In the genomic region with DNA sequence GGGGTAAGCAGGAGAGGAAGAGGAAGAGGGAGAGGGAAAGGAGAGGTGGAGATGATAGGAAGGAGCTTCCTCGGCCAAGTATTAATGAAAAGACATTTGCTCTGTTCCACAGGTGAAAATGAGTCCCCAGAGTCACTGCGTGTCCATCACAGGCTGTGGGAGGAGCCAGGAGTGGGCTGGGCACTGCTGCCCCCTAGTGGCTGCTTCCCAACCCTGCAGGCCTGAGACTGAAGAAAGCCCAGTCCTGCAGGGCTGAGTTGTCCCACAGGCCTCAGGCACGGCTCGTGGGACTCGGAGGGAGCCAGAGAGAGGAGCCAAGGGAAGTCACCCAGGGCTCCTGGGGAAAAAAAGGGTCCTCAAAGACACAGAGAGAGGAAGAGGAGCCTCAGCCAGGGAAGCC, we compare ENCODE assay signal across 9 mouse cellular contexts. TPM values are rescaled to one million over a fixed set of nuclear protein-coding genes. Genes with fewer than 3 reads are reported as not detected.
DNase-seq lines count a peak whose midpoint lies in the region; ATAC-seq and TF ChIP-seq lines count a peak whose summit lies in the region.
"Had no signal": no experiment of that assay in that cellular context is flagged by ENCODE, and none has a peak within 500 bp of the region (broad histone marks: within the 10 kb centered on the region; RNA-seq: fewer than 3 reads in every experiment).

No protein-coding gene starts in this region.

- H3K4me2 ChIP-seq in forebrain, embryonic 13.5 days, result no peak overlapping the region
- H3K4me2 ChIP-seq in forebrain, embryonic 15.5 days (replicated peaks), result no peak overlapping the region
- H3K4me2 ChIP-seq: hindbrain, embryonic 15.5 days had no signal

- no peak overlapping the region for H3K4me3 ChIP-seq in forebrain, embryonic 13.5 days
- H3K4me3 ChIP-seq in forebrain, embryonic 15.5 days, result no peak overlapping the region
- H3K4me3 ChIP-seq in C2C12 (ENCODE audit: insufficient read depth, poor library complexity, severe bottlenecking), result no peak overlapping the region
- H3K4me3 ChIP-seq in small intestine, adult 2 months (ENCODE audit: low read depth, low read length), result no peak overlapping the region
- H3K4me3 ChIP-seq: hindbrain, embryonic 15.5 days had no signal

- TF ChIP-seq CTCF in C2C12 (IDR thresholded peaks at IDR 0.05; ENCODE audit: control insufficient read depth, insufficient read depth, insufficient read length), result peak; percentile 93
- TF ChIP-seq CTCF in small intestine, adult 2 months (IDR thresholded peaks at IDR 0.05; ENCODE audit: extremely low read depth, insufficient read length, insufficient replicate concordance, low read depth, low read length), result peak; percentile 98

- H3K9ac ChIP-seq in forebrain, embryonic 13.5 days, result no peak overlapping the region
- no peak overlapping the region for H3K9ac ChIP-seq in forebrain, embryonic 15.5 days (replicated peaks)
- H3K9ac ChIP-seq: hindbrain, embryonic 15.5 days had no signal

- no peaks in the 10 kb centered on the region for H3K36me3 ChIP-seq in forebrain, embryonic 13.5 days (ENCODE audit: poor library complexity, severe bottlenecking)
- no peaks in the 10 kb centered on the region for H3K36me3 ChIP-seq in forebrain, embryonic 15.5 days
- H3K36me3 ChIP-seq in C2C12 (ENCODE audit: control insufficient read depth, insufficient read depth), result no peaks in the 10 kb centered on the region
- peaks cover 31% of the 10 kb centered on the region for H3K36me3 ChIP-seq in small intestine, adult 2 months (ENCODE audit: control insufficient read depth, insufficient read depth, low read length)
- H3K36me3 ChIP-seq: hindbrain, embryonic 15.5 days had no signal

- no peaks in the 10 kb centered on the region for H3K79me2 ChIP-seq in C2C12 (ENCODE audit: control insufficient read depth, insufficient read depth)

- no peaks in the 10 kb centered on the region for H3K79me3 ChIP-seq in C2C12 (ENCODE audit: low read depth)

- DNase-seq in c-Kit-positive CD71-positive TER-119-positive erythroid progenitor cells, embryonic 14.5 days (ENCODE audit: low spot score), result peak; percentile 47
- peak; percentile 63 to 83 for DNase-seq in kidney, postnatal 36 days
- DNase-seq in lung, postnatal 10 days, result peak; percentile 80

- TF ChIP-seq POLR2A in small intestine, adult 2 months (IDR thresholded peaks at IDR 0.05; ENCODE audit: low read depth, low read length), result no peak

- H3K9me3 ChIP-seq in forebrain, embryonic 13.5 days (replicated peaks), result peaks cover 4% of the 10 kb centered on the region; the same call in 1 of the 2 replicates
- no peaks in the 10 kb centered on the region for H3K9me3 ChIP-seq in forebrain, embryonic 15.5 days
- H3K9me3 ChIP-seq: hindbrain, embryonic 15.5 days had no signal

- H3K27ac ChIP-seq in forebrain, embryonic 13.5 days, result no peak overlapping the region; the same call in 1 of the 2 replicates
- no peak overlapping the region for H3K27ac ChIP-seq in forebrain, embryonic 15.5 days (replicated peaks)
- H3K27ac ChIP-seq in small intestine, adult 2 months (ENCODE audit: insufficient read depth, low read depth, low read length), result peak overlapping the region; percentile 96
- H3K27ac ChIP-seq: hindbrain, embryonic 15.5 days had no signal

- H3ac ChIP-seq in C2C12 (ENCODE audit: control insufficient read depth, insufficient read length, low read depth), result no peak overlapping the region

- no peaks in the 10 kb centered on the region for H3K4me1 ChIP-seq in forebrain, embryonic 13.5 days
- H3K4me1 ChIP-seq in forebrain, embryonic 15.5 days, result no peaks in the 10 kb centered on the region
- peaks cover 28% of the 10 kb centered on the region for H3K4me1 ChIP-seq in small intestine, adult 2 months (ENCODE audit: control insufficient read depth, insufficient read depth, insufficient read length, low read length)
- H3K4me1 ChIP-seq: hindbrain, embryonic 15.5 days had no signal

- peak; percentile 38; the same call in 1 of the 2 replicates for ATAC-seq in forebrain, embryonic 13.5 days
- ATAC-seq in forebrain, embryonic 15.5 days (replicated peaks), result no peak
- ATAC-seq in frontal cortex, adult (ENCODE audit: low TSS enrichment), result peak; percentile 72

- H3K27me3 ChIP-seq in forebrain, embryonic 13.5 days, result no peaks in the 10 kb centered on the region
- no peaks in the 10 kb centered on the region for H3K27me3 ChIP-seq in forebrain, embryonic 15.5 days
- no peaks in the 10 kb centered on the region for H3K27me3 ChIP-seq in C2C12 (ENCODE audit: control insufficient read depth, insufficient read depth, insufficient read length)
- H3K27me3 ChIP-seq in small intestine, adult 2 months (ENCODE audit: control insufficient read depth, insufficient read depth, low read length), result no peaks in the 10 kb centered on the region
- H3K27me3 ChIP-seq: hindbrain, embryonic 15.5 days had no signal

- WGBS in forebrain, embryonic 13.5 days, result 21% methylated on average over 5 of the region's 5 CpGs
- 27% methylated on average over 5 of the region's 5 CpGs for WGBS in forebrain, embryonic 15.5 days
- 11% methylated on average over 5 of the region's 5 CpGs for whole genome bisulfite sequencing in small intestine, adult 2 months

TF ChIP-seq in C2C12, 6 proteins besides CTCF, POLR2A, EP300 and RAD21:
- no peak for TF ChIP-seq CEBPB (IDR thresholded peaks at IDR 0.05; ENCODE audit: low read depth)
TF ChIP-seq in C2C12: peak in this region for 0.

RNA-seq across cellular contexts. Expression of a gene that starts 47.7 kb away (rescaled TPM):
- 4.3 and 5.1 TPM in 2 replicates for polyA plus RNA-seq in forebrain, embryonic 13.5 days (2015; fragmentation: Nextera tagmentation; extraction: Ambion mirVana)
- 4.4 and 4.9 TPM in 2 replicates for polyA plus RNA-seq in forebrain, embryonic 15.5 days (2015; fragmentation: Nextera tagmentation; extraction: Ambion mirVana)
- 8.4 TPM for polyA plus RNA-seq in C2C12 (2012; fragmentation: generic; extraction: Trizol)
- polyA plus RNA-seq in small intestine, adult 2 months (2012; rRNA removed), result 24.2 and 70.8 TPM in 2 replicates

RNA-seq across cellular contexts. Expression of a gene that starts 53.4 kb away (rescaled TPM):
- polyA plus RNA-seq in forebrain, embryonic 13.5 days (2015; fragmentation: Nextera tagmentation; extraction: Ambion mirVana), result not detected in 2 replicates
- polyA plus RNA-seq in forebrain, embryonic 15.5 days (2015; fragmentation: Nextera tagmentation; extraction: Ambion mirVana), result not detected in 2 replicates
- polyA plus RNA-seq in C2C12 (2012; fragmentation: generic; extraction: Trizol), result not detected
- polyA plus RNA-seq in small intestine, adult 2 months (2012; rRNA removed), result not detected in 2 replicates
- polyA plus RNA-seq: hindbrain, embryonic 15.5 days had no signal
